Mouse (Mus musculus): ENCODE measurements at regions not wholly inside any gene's neighbourhood (a gene's known extent, or its start where the extent isn't known, plus 50 kb on each side); places are given as distances from the start of the nearest gene placed in this dataset.

DNA sequence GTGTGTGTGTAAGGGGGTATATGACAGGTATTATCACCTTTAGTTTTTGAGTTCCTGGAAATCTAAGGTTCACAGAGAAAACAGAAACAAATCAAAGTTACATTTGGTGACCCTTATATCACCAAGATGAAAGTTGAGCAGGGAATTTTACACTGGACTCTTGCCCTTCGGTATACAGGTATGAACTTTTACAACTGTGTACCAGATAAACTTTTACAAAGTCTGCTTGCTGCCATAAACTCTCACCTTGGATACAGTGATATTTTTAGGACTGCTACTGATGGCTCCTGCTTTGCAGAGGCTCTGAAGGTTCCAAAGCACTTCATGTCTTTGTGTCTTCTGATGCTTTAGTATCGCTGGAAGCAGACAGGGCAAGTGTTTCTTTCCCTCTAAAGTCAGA is 461.3 kb upstream of the Smarca2 start:
- Histone ChIP-seq H3K4me1 (no peaks in the 10 kb centered on the region), H3K27ac (replicated peaks) (no peak overlapping the region), H3K9ac (replicated peaks) (no peak overlapping the region), H3K9me3 (replicated peaks) (no peaks in the 10 kb centered on the region), H3K27me3 (replicated peaks) (no peaks in the 10 kb centered on the region), H3K36me3 (no peaks in the 10 kb centered on the region), H3K4me3 (replicated peaks) (no peak overlapping the region), H3K4me2 (no peak overlapping the region)
- ATAC-seq (ENCODE audit: low FRiP score), result no peak
- WGBS, result 95% methylated on average over 2 of the region's 2 CpGs

DNA sequence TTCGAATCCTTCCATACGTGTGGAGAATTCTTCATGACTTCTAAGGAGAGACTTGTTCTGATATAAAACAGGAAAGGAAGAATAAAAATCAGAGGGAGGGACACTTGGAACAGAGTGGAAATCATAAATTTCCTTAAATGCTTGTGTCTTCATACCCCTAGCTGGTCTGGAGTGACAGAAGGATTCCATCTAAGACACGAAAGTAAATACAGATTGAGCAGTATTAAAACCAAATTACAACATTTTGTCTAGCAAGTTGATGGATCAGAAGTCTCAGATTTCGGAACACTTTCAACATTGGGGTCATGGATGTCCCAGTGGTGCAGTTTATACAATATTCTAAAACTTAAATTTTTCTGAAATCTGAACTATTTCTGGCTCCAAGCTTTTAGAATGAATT is 453.6 kb upstream of the Smarca2 start:
- no peak overlapping the region for H3K4me3 ChIP-seq (replicated peaks)
- H3K4me2 ChIP-seq, result no peak overlapping the region
- H3K27me3 ChIP-seq (replicated peaks), result no peaks in the 10 kb centered on the region
- no peak overlapping the region for H3K9ac ChIP-seq (replicated peaks)
- no peak for ATAC-seq (ENCODE audit: low FRiP score)
- no peaks in the 10 kb centered on the region for H3K4me1 ChIP-seq
- H3K36me3 ChIP-seq, result no peaks in the 10 kb centered on the region
- no peaks in the 10 kb centered on the region for H3K9me3 ChIP-seq (replicated peaks)
- H3K27ac ChIP-seq (replicated peaks), result no peak overlapping the region
- WGBS, result 91% methylated on average over 4 of the region's 4 CpGs

DNA sequence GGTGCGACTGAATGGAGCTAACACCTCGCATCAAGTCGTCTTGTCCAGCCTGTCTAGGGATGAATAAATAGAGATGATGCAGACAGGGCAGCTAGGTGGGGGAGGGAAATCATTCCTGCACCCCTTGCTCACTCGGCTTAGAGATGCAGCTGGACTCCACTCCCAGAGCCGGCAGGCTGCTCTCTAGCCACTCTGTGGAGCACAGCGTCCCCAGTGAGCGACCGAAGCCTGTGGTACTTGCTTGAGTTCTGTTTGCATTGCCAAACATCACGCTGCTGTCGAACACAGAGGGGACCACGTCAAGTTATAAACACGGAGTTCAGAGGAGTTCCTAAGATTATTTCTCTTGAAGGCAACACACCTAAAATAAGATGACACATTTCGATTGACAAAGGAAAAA is 439.9 kb upstream of the Smarca2 start:
- Histone ChIP-seq H3K9ac (replicated peaks) (no peak overlapping the region), H3K27ac (replicated peaks) (no peak overlapping the region), H3K4me1 (no peaks in the 10 kb centered on the region), H3K36me3 (no peaks in the 10 kb centered on the region), H3K4me3 (replicated peaks) (no peak overlapping the region), H3K27me3 (replicated peaks) (no peaks in the 10 kb centered on the region), H3K4me2 (peak overlapping the region; percentile 22; the same call in 1 of the 2 replicates), H3K9me3 (replicated peaks) (no peaks in the 10 kb centered on the region)
- ATAC-seq (ENCODE audit: low FRiP score), result no peak
- 50% methylated on average over 13 of the region's 13 CpGs for WGBS

DNA sequence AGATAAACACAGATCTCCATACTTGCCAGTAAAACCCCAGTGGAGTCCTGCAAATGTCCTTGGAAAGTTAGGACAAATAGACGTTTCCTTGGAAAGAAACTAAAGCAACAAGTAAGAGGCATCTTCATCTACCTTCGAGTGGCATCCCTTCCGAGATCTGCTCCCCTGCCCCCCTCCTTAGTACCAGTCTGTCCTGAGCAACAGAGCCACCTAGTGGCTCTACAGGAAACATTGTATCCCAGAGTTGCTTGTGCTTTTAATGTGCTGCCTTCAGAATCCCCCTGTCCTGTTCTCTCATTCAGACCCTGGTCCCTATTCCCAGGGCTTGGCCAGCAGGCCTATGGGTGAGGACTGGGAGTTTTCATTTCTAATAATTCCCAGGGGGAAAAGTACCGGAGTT is 423.1 kb upstream of the Smarca2 start:
- Histone ChIP-seq H3K4me1 (no peaks in the 10 kb centered on the region), H3K9ac (replicated peaks) (no peak overlapping the region), H3K4me2 (no peak overlapping the region), H3K9me3 (replicated peaks) (no peaks in the 10 kb centered on the region), H3K36me3 (no peaks in the 10 kb centered on the region), H3K27me3 (replicated peaks) (no peaks in the 10 kb centered on the region), H3K27ac (replicated peaks) (no peak overlapping the region), H3K4me3 (replicated peaks) (no peak overlapping the region)
- no peak for ATAC-seq (ENCODE audit: low FRiP score)
- WGBS, result 34% methylated on average over 4 of the region's 4 CpGs

- Histone ChIP-seq H3K36me3 (no peaks in the 10 kb centered on the region), H3K9ac (replicated peaks) (no peak overlapping the region), H3K9me3 (replicated peaks) (no peaks in the 10 kb centered on the region), H3K4me1 (no peaks in the 10 kb centered on the region), H3K27me3 (replicated peaks) (no peaks in the 10 kb centered on the region), H3K27ac (replicated peaks) (no peak overlapping the region), H3K4me3 (replicated peaks) (no peak overlapping the region), H3K4me2 (no peak overlapping the region)
- WGBS, result 85% methylated on average over 7 of the region's 7 CpGs
- ATAC-seq (ENCODE audit: low FRiP score), result no peak
These were observed 419.8 kb upstream of the Smarca2 start for GRCm38 (mm10) chr19:26185012-26185411.

- 100% methylated on average over 1 of the region's 1 CpGs for WGBS
- no peak overlapping the region for H3K4me2 ChIP-seq
These were observed 414.0 kb upstream of the Smarca2 start for GRCm38 (mm10) chr19:26190803-26191202.

DNA sequence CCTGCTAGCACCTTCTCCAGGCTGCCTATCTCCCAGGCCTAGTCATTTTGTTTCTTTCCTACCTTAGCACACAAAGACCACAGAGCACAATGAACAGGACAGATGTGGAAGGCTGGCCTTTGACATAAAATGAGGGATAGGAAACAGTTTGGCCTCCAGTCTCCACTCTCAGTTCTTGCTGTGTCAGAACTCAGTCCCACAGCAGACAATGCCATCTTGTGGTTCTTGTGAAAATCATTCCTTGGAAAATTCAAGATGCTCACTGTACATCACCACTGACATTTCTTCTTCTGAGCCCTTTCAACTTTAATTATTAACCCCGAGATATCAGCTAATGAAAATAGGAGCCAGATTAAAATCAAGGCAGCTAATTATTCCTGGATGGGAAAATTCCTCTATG is 411.2 kb upstream of the Smarca2 start:
- no peak for ATAC-seq (ENCODE audit: low FRiP score)
- Histone ChIP-seq H3K27ac (replicated peaks) (no peak overlapping the region), H3K9ac (replicated peaks) (no peak overlapping the region), H3K27me3 (replicated peaks) (no peaks in the 10 kb centered on the region), H3K4me2 (no peak overlapping the region), H3K4me1 (no peaks in the 10 kb centered on the region), H3K4me3 (replicated peaks) (no peak overlapping the region), H3K36me3 (no peaks in the 10 kb centered on the region), H3K9me3 (replicated peaks) (no peaks in the 10 kb centered on the region)
- WGBS, result 76% methylated on average over 1 of the region's 1 CpGs

More at GRCm38 (mm10) chr19:26190803-26191202, 414.0 kb upstream of the Smarca2 start:
- Histone ChIP-seq H3K4me1 (no peaks in the 10 kb centered on the region), H3K36me3 (no peaks in the 10 kb centered on the region), H3K4me3 (replicated peaks) (no peak overlapping the region), H3K27ac (replicated peaks) (no peak overlapping the region), H3K27me3 (replicated peaks) (no peaks in the 10 kb centered on the region), H3K9ac (replicated peaks) (no peak overlapping the region), H3K9me3 (replicated peaks) (no peaks in the 10 kb centered on the region)
- ATAC-seq (ENCODE audit: low FRiP score), result no peak

- ATAC-seq (ENCODE audit: low FRiP score), result no peak
These were observed 396.1 kb upstream of the Smarca2 start for GRCm38 (mm10) chr19:26208760-26209159.

GRCm38 (mm10) chr19:26234539-26234938 is 370.3 kb upstream of the Smarca2 start:
- no peaks in the 10 kb centered on the region for H3K27me3 ChIP-seq (replicated peaks)
- 68% methylated on average over 4 of the region's 4 CpGs for WGBS

More at GRCm38 (mm10) chr19:26208760-26209159, 396.1 kb upstream of the Smarca2 start:
- Histone ChIP-seq H3K27ac (replicated peaks) (no peak overlapping the region), H3K36me3 (no peaks in the 10 kb centered on the region), H3K4me1 (no peaks in the 10 kb centered on the region), H3K27me3 (replicated peaks) (no peaks in the 10 kb centered on the region), H3K9ac (replicated peaks) (no peak overlapping the region), H3K4me3 (replicated peaks) (no peak overlapping the region), H3K4me2 (no peak overlapping the region), H3K9me3 (replicated peaks) (no peaks in the 10 kb centered on the region)
- 60% methylated on average over 1 of the region's 1 CpGs for WGBS

DNA sequence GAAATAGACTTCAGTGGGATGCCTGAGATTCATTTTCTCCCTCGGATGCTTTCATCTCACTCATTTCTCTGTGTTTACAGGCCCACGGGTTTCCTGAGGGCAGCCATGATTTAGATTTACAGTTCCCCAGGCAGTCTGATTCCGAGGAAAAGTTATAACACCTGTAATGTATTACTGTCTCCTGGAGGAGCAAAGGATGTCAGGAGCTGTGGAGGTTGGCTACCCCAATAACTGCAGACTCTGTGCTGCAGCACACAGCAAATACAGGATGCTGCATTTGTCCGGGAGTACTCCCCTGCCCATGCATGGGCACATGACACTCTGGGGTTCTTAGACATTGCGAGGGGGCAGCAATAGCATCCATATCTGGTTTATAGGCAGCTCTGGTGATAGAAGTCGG is 360.8 kb upstream of the Smarca2 start:
- H3K27ac ChIP-seq (replicated peaks), result peak overlapping the region; percentile 4; the same call in 1 of the 2 replicates

More at GRCm38 (mm10) chr19:26234539-26234938, 370.3 kb upstream of the Smarca2 start:
- Histone ChIP-seq H3K4me1 (no peaks in the 10 kb centered on the region), H3K4me3 (replicated peaks) (no peak overlapping the region), H3K27ac (replicated peaks) (no peak overlapping the region), H3K36me3 (no peaks in the 10 kb centered on the region), H3K9me3 (replicated peaks) (no peaks in the 10 kb centered on the region), H3K4me2 (no peak overlapping the region), H3K9ac (replicated peaks) (no peak overlapping the region)
- ATAC-seq (ENCODE audit: low FRiP score), result no peak

DNA sequence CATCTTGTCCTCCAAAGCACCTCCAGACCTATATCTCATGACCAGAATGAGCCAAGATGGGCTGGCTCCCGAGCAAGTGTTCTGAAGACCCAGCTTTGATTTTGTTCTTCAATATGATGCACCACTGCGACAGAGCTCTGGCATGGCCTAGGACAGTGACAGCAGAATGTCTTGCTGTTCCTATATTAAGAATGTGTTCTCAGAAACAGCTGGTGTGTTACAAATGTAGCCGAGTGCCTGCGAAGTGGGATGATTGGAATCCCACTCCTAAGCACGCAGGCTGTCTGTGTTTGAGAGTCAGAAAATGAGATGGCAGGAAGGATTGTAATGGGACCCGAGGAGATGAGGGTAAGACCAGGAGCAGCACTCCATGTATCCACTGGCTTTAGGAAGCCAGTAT is 355.1 kb upstream of the Smarca2 start:
- Histone ChIP-seq H3K9me3 (replicated peaks) (no peaks in the 10 kb centered on the region; the same call in 1 of the 2 replicates), H3K36me3 (no peaks in the 10 kb centered on the region), H3K4me3 (replicated peaks) (no peak overlapping the region), H3K27me3 (replicated peaks) (no peaks in the 10 kb centered on the region), H3K9ac (replicated peaks) (no peak overlapping the region), H3K4me2 (no peak overlapping the region), H3K4me1 (no peaks in the 10 kb centered on the region), H3K27ac (replicated peaks) (no peak overlapping the region)
- WGBS, result 89% methylated on average over 6 of the region's 6 CpGs
- ATAC-seq (ENCODE audit: low FRiP score), result no peak

More for the DNA sequence above, 360.8 kb upstream of the Smarca2 start:
- Histone ChIP-seq H3K4me3 (replicated peaks) (no peak overlapping the region), H3K9ac (replicated peaks) (no peak overlapping the region), H3K9me3 (replicated peaks) (no peaks in the 10 kb centered on the region), H3K4me2 (no peak overlapping the region), H3K36me3 (no peaks in the 10 kb centered on the region), H3K27me3 (replicated peaks) (no peaks in the 10 kb centered on the region), H3K4me1 (0 out of 2 replicates have a peak, but pooled peaks cover 5% of the 10 kb centered on the region)
- WGBS, result 51% methylated on average over 6 of the region's 6 CpGs
- peak; percentile 65; the same call in 1 of the 2 replicates for ATAC-seq (ENCODE audit: low FRiP score)

- H3K36me3 ChIP-seq, result no peaks in the 10 kb centered on the region
- no peaks in the 10 kb centered on the region for H3K9me3 ChIP-seq (replicated peaks)
- H3K27me3 ChIP-seq (replicated peaks), result no peaks in the 10 kb centered on the region
- H3K4me1 ChIP-seq, result no peaks in the 10 kb centered on the region
- H3K9ac ChIP-seq (replicated peaks), result no peak overlapping the region
- no peak overlapping the region for H3K4me2 ChIP-seq
- no peak overlapping the region for H3K4me3 ChIP-seq (replicated peaks)
- ATAC-seq (ENCODE audit: low FRiP score), result no peak
- no peak overlapping the region for H3K27ac ChIP-seq (replicated peaks)
- WGBS, result 65% methylated on average over 4 of the region's 4 CpGs
These were observed 346.2 kb upstream of the Smarca2 start for GRCm38 (mm10) chr19:26258677-26259076.

GRCm38 (mm10) chr19:26261530-26261929 is 343.3 kb upstream of the Smarca2 start:
- Histone ChIP-seq H3K9me3 (replicated peaks) (no peaks in the 10 kb centered on the region), H3K4me2 (no peak overlapping the region), H3K4me1 (no peaks in the 10 kb centered on the region), H3K27ac (replicated peaks) (no peak overlapping the region), H3K36me3 (no peaks in the 10 kb centered on the region), H3K4me3 (replicated peaks) (no peak overlapping the region), H3K9ac (replicated peaks) (no peak overlapping the region), H3K27me3 (replicated peaks) (no peaks in the 10 kb centered on the region)
- WGBS, result 90% methylated on average over 2 of the region's 2 CpGs
- no peak for ATAC-seq (ENCODE audit: low FRiP score)

All from neural tube, embryonic 15.5 days (tissue).